Mouse (Mus musculus): ENCODE data around the gene Inf2. TPM values are rescaled to one million over a fixed set of nuclear protein-coding genes. Genes with fewer than 3 reads are reported as not detected.

Inf2 gene
- total and polyA plus RNA-seq, 3 experiments, result 26.1 to 122 (median 55.7) TPM

DNA sequence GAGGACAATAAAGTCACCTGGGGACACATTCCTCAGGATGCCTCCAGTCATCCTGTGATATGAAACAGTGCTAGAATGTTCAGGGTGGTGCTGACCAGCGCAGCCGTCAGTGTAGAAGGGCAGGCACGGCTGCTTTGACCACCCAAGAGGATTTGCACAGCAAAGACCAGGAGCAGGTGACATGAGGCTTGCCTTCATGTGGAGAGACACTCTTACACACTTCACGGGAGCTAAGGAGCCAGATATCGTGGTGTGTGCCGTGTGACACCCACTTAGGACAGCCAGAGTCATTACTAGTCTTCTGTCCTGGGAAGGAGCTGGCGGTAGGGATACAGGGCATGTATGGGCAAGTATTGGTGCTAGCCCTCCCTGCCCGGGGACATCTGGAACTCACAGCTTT, 18.4 kb upstream of the Inf2 start:
- peaks cover under 1 to 2% of the 10 kb centered on the region in 2 experiments; a peak in 2 of 4 replicates for H3K4me1 ChIP-seq (ENCODE audit: control insufficient read depth in 1 of 2, insufficient read depth in 2 of 2, low read length in 2 of 2)
- peaks cover 0 to 2% of the 10 kb centered on the region in 2 experiments; a peak in 1 of 4 replicates for H3K36me3 ChIP-seq (ENCODE audit: control insufficient read depth in 1 of 2, insufficient read depth in 2 of 2, low read length in 2 of 2)
- no peak for TF ChIP-seq RAD21 (IDR thresholded peaks at IDR 0.05; ENCODE audit: low read depth, low read length)
- no peak for TF ChIP-seq ZNF384 (IDR thresholded peaks at IDR 0.05; ENCODE audit: low read depth, low read length)
- no peak for TF ChIP-seq USF2 (IDR thresholded peaks at IDR 0.05; ENCODE audit: borderline replicate concordance in 1 of 2, insufficient read depth in 1 of 2, low read depth in 1 of 2, low read length in 2 of 2)
- TF ChIP-seq ZC3H11A (IDR thresholded peaks at IDR 0.05; ENCODE audit: low read depth, low read length), result no peak
- TF ChIP-seq JUND (IDR thresholded peaks at IDR 0.05; ENCODE audit: low read depth, low read length), result no peak
- no peak for TF ChIP-seq POLR2AphosphoS2 (IDR thresholded peaks at IDR 0.05; ENCODE audit: low read length)
- no peak for TF ChIP-seq ZKSCAN1 (IDR thresholded peaks at IDR 0.05; ENCODE audit: low read depth, low read length)
- TF ChIP-seq ETS1 (IDR thresholded peaks at IDR 0.05; ENCODE audit: low read depth, low read length), result no peak
- no peak for TF ChIP-seq E2F4 (IDR thresholded peaks at IDR 0.05; ENCODE audit: borderline replicate concordance, low read depth, low read length)
- TF ChIP-seq SMC3 (IDR thresholded peaks at IDR 0.05; ENCODE audit: low read depth, low read length), result no peak
- DNase-seq (ENCODE audit: low read depth, low spot score), result no peak
- no peaks in the 10 kb centered on the region for H3K79me2 ChIP-seq (ENCODE audit: control insufficient read depth, insufficient read depth, low read length, poor library complexity)
- H3K9me3 ChIP-seq (replicated peaks; ENCODE audit: insufficient read depth, low read length), result no peaks in the 10 kb centered on the region
- no peak overlapping the region for H3K27ac ChIP-seq (ENCODE audit: control insufficient read depth, low read depth, low read length)
- H3K9ac ChIP-seq (ENCODE audit: control insufficient read depth, low read depth, low read length, poor library complexity, severe bottlenecking), result no peak overlapping the region
- H3K4me3 ChIP-seq (ENCODE audit: control insufficient read depth in 1 of 2, insufficient read depth in 1 of 2, low read depth in 2 of 2, low read length in 2 of 2), result no peak overlapping the region
- H3K27me3 ChIP-seq (ENCODE audit: control insufficient read depth in 1 of 2, insufficient read depth in 2 of 2, low read length in 2 of 2), result 0 out of 4 replicates have a peak, but pooled peaks cover 0 to 3% of the 10 kb centered on the region in 2 experiments

DNA sequence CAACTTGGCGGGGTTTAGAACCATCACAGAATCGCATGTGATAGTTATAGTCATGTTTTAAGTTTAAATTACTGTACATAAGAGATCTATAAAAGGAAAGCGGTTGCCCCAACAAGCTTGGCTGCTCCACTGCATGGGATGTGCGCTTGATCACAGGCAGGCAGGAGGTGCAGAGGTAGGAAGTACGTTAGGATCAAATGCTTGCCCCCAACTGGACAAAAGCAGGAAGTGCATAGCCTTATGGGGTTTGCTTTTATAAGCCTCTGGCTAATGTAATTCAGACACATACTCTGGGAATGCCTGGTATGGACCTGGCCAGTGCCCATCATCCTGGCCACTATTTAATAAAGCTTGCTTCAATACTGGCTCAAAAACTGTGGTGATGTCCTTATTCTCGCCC, 17.5 kb upstream of the Inf2 start:
- peaks cover 9% of the 10 kb centered on the region in 2 experiments; a peak in 3 of 4 replicates for H3K4me1 ChIP-seq (ENCODE audit: control insufficient read depth in 1 of 2, insufficient read depth in 2 of 2, low read length in 2 of 2)

More for the DNA sequence above, 17.5 kb upstream of the Inf2 start:
- Histone ChIP-seq H3K9me3 (replicated peaks; ENCODE audit: insufficient read depth, low read length) (no peaks in the 10 kb centered on the region), H3K4me3 (ENCODE audit: control insufficient read depth in 1 of 2, insufficient read depth in 1 of 2, low read depth in 2 of 2, low read length in 2 of 2) (no peak overlapping the region), H3K36me3 (ENCODE audit: control insufficient read depth in 1 of 2, insufficient read depth in 2 of 2, low read length in 2 of 2) (peaks cover 0 to 7% of the 10 kb centered on the region in 2 experiments; a peak in 2 of 4 replicates), H3K27ac (ENCODE audit: control insufficient read depth, low read depth, low read length) (no peak overlapping the region), H3K79me2 (ENCODE audit: control insufficient read depth, insufficient read depth, low read length, poor library complexity) (no peaks in the 10 kb centered on the region), H3K9ac (ENCODE audit: control insufficient read depth, low read depth, low read length, poor library complexity, severe bottlenecking) (no peak overlapping the region), H3K27me3 (ENCODE audit: control insufficient read depth in 1 of 2, insufficient read depth in 2 of 2, low read length in 2 of 2) (0 out of 4 replicates have a peak, but pooled peaks cover 0 to 3% of the 10 kb centered on the region in 2 experiments)
- peak; percentile 48 for DNase-seq (ENCODE audit: low read depth, low spot score)
- TF ChIP-seq ELF1 (IDR thresholded peaks at IDR 0.05; ENCODE audit: low read depth, low read length) (peak; percentile 49; the same call in 1 of the 2 replicates), ZNF384 (IDR thresholded peaks at IDR 0.05; ENCODE audit: low read depth, low read length) (no peak), MYB (IDR thresholded peaks at IDR 0.05; ENCODE audit: low read depth, low read length) (no peak), MAZ (IDR thresholded peaks at IDR 0.05; ENCODE audit: low read depth, low read length) (no peak), CHD1 (IDR thresholded peaks at IDR 0.05; ENCODE audit: low read depth, low read length) (no peak), ETS1 (IDR thresholded peaks at IDR 0.05; ENCODE audit: low read depth, low read length) (no peak), NRF1 (IDR thresholded peaks at IDR 0.05; ENCODE audit: insufficient read depth, low read depth, low read length, poor library complexity, severe bottlenecking) (no peak), EP300 (IDR thresholded peaks at IDR 0.05; ENCODE audit: low read depth in 1 of 2, low read length in 2 of 2) (no peak), SMC3 (IDR thresholded peaks at IDR 0.05; ENCODE audit: low read depth, low read length) (peak; percentile 33), CTCF (IDR thresholded peaks at IDR 0.05 in 2 of 3, conservative IDR thresholded peaks at IDR 0.05 in 1 of 3; ENCODE audit: control insufficient read depth in 1 of 3, insufficient read depth in 1 of 3, low read depth in 2 of 3, low read length in 3 of 3, poor library complexity in 1 of 3, severe bottlenecking in 1 of 3) (peak in 1 of 3 experiments; percentile 57; a peak in 2 of 6 replicates), GABPA (IDR thresholded peaks at IDR 0.05; ENCODE audit: low read depth, low read length) (no peak)

Measured in MEL (cell line).